Mouse (Mus musculus): Measurements from ENCODE around the gene Amer3. TPM values are rescaled to one million over a fixed set of nuclear protein-coding genes. Genes with fewer than 3 reads are reported as not detected.

Gene Amer3
- polyA plus RNA-seq, 1 experiment from 2014 or later, result not detected

- Histone ChIP-seq H3K27me3 (replicated peaks; ENCODE audit: control insufficient read depth, insufficient read depth, low read length) (no peaks in the 10 kb centered on the region), H3K4me1 (replicated peaks; ENCODE audit: control insufficient read depth, insufficient read depth, low read length) (no peaks in the 10 kb centered on the region), H3K4me2 (no peak overlapping the region), H3K27ac (ENCODE audit: low read depth, low read length) (no peak overlapping the region), H3K4me3 (ENCODE audit: low read depth, low read length) (no peak overlapping the region), H3K9me3 (ENCODE audit: control insufficient read depth, low read length) (no peaks in the 10 kb centered on the region), H3K36me3 (ENCODE audit: control insufficient read depth, insufficient read depth, low read length) (no peaks in the 10 kb centered on the region), H3K9ac (ENCODE audit: low read depth, low read length) (no peak overlapping the region)
- ATAC-seq (replicated peaks; ENCODE audit: low FRiP score) (no peak), DNase-seq (ENCODE audit: low spot score) (no peak)
- whole genome bisulfite sequencing, result 75% methylated on average over 18 of the region's 18 CpGs
Measured at GRCm38 (mm10) chr1:34635711-34636110, 56.3 kb downstream of the Amer3 start.

Other genes starting within 250 kb of the Amer3 start
- 65.5 and 65.9 TPM in 2 replicates for gene Ccdc115, start 140.0 kb upstream of the Amer3 start, polyA plus RNA-seq (2014; fragmentation: Nextera tagmentation; extraction: Ambion mirVana)
- 141 and 156 TPM in 2 replicates for gene Imp4, start 139.8 kb upstream of the Amer3 start, polyA plus RNA-seq (2014; fragmentation: Nextera tagmentation; extraction: Ambion mirVana)
- gene Ptpn18, start 119.9 kb upstream of the Amer3 start, polyA plus RNA-seq (2014; fragmentation: Nextera tagmentation; extraction: Ambion mirVana), result 23.2 and 23.5 TPM in 2 replicates
- gene Prss39, start 81.2 kb upstream of the Amer3 start, polyA plus RNA-seq (2014; fragmentation: Nextera tagmentation; extraction: Ambion mirVana), result not detected in 2 replicates
- not detected in 2 replicates for gene Cfc1, start 44.0 kb upstream of the Amer3 start, polyA plus RNA-seq (2014; fragmentation: Nextera tagmentation; extraction: Ambion mirVana)
- not detected in 2 replicates for gene Prss40, start 18.7 kb upstream of the Amer3 start, polyA plus RNA-seq (2014; fragmentation: Nextera tagmentation; extraction: Ambion mirVana)